Mouse (Mus musculus) left cerebral cortex, adult 8-10 months (tissue): ENCODE data around the gene Olfr140. TPM values are rescaled to one million over a fixed set of nuclear protein-coding genes. Genes with fewer than 3 reads are reported as not detected.

Experiments used
- DNase-seq, 2 experiments: peaks; one replicate each; pipeline ENCODE4 v3.0.0; 2022; ENCODE audit warnings: low spot score in 2 of 2
- total RNA-seq, 4 experiments: library from RNA; stranded (reverse); gene quantifications; 2 replicates each; pipeline ENCODE4 v1.2.4; 2022

Olfr140 gene
- total RNA-seq = not detected

- no peak for DNase-seq
Observed at GRCm38 (mm10) chr2:90063494-90063893, at the start of gene Olfr140. TSS of gene Olfr140 (minus strand) at chr2:90063594.

DNA sequence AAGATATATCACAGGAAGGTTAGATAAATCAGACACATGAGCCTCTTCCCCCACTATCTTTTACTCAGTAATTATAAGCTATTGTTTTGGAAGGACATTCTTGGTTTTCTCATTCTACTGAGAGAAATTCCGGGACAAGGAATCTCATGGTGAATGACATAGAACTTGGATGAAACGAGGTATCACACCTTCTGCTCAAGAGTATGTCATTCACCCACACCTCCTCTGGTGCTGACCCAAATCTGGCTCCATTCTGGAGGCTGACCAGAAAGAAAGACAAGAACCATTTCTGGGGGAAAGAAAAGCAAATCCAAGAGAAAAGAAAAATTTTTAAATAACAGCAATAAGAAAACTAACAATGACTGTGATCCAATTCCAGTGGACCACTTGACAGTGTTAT lies 6.7 kb upstream of the Olfr140 start:
- no peak for DNase-seq

DNA sequence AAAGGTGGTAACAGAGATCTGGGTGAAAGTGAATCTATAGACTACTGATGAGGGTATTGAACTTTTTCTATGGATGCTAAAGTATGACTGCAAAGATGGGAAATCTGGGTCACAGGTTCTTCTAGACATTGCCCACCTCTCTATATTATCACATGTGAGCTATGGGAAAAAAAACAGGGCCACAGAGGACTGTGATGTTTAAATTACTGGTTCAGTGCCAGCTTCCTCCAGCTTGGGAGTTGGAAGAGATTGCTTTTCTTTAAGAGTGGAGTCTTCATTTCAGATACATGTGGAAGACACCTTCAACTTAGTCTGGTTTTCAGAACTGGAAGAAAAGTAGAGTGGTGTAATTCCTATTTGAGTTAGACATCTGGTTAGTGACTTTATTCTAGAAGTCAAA lies 28.4 kb downstream of the Olfr140 start, which contains the start of gene Olfr1265:
Gene Olfr1265 (plus strand): TSS at position 301 of the 400 bp plus-strand sequence.
- DNase-seq = no peak

- DNase-seq = no peak
Observed at GRCm38 (mm10) chr2:90025477-90025876, 37.9 kb downstream of the Olfr140 start, which contains the start of gene Olfr1264. TSS of gene Olfr1264 (minus strand) at chr2:90025577.

GRCm38 (mm10) chr2:90011831-90012230 lies 51.6 kb downstream of the Olfr140 start, which contains the start of gene Olfr1263:
TSS of gene Olfr1263 (plus strand) at chr2:90012131.
- DNase-seq = no peak

GRCm38 (mm10) chr2:89999845-90000244 lies 63.5 kb downstream of the Olfr140 start, which contains the start of gene Olfr1262:
TSS of gene Olfr1262 (plus strand) at chr2:90000145.
- DNase-seq = no peak

Other genes starting within 250 kb of the Olfr140 start
- not detected for gene Olfr1256, start 222.0 kb downstream of the Olfr140 start, total RNA-seq
- not detected for gene Olfr48, start 215.4 kb downstream of the Olfr140 start, total RNA-seq
- not detected for gene Olfr1257, start 185.2 kb downstream of the Olfr140 start, total RNA-seq
- not detected for gene Olfr1258, start 136.3 kb downstream of the Olfr140 start, total RNA-seq
- not detected for gene Olfr1259, start 114.9 kb downstream of the Olfr140 start, total RNA-seq
- gene Olfr1260, start 89.3 kb downstream of the Olfr140 start, total RNA-seq = not detected
- not detected for gene Olfr1261, start 72.4 kb downstream of the Olfr140 start, total RNA-seq
- gene Olfr1262, start 63.4 kb downstream of the Olfr140 start, total RNA-seq = not detected
- gene Olfr1263, start 51.5 kb downstream of the Olfr140 start, total RNA-seq = not detected
- not detected for gene Olfr1264, start 38.0 kb downstream of the Olfr140 start, total RNA-seq
- not detected for gene Olfr1265, start 28.3 kb downstream of the Olfr140 start, total RNA-seq
- gene Olfr1269, start 57.8 kb upstream of the Olfr140 start, total RNA-seq = not detected
- not detected for gene Olfr32, start 78.7 kb upstream of the Olfr140 start, total RNA-seq
- gene Olfr1270, start 89.5 kb upstream of the Olfr140 start, total RNA-seq = not detected
- under 1 TPM in 1 of 4 experiments, not detected in 3; 0.32 TPM for gene Olfr1506, start 160.9 kb upstream of the Olfr140 start, total RNA-seq
- not detected for gene Olfr142, start 194.0 kb upstream of the Olfr140 start, total RNA-seq
- gene Olfr1271, start 207.4 kb upstream of the Olfr140 start, total RNA-seq = not detected
- gene Olfr1272, start 229.2 kb upstream of the Olfr140 start, total RNA-seq = not detected